Mouse (Mus musculus) erythroblast, embryonic 14.5 days (primary cell): ENCODE results near the gene Ralgapb. TPM values are rescaled to one million over a fixed set of nuclear protein-coding genes. Genes with fewer than 3 reads are reported as not detected.

Experiments used
- H3K27me3 ChIP-seq: 2 replicates; pipeline ENCODE4 v1.6.1; 2012; ENCODE audit warnings: inconsistent platforms; ENCODE audit not compliant: control insufficient read depth
- H3K36me3 ChIP-seq: 2 replicates; pipeline ENCODE4 v1.6.1; 2012; ENCODE audit warnings: mild to moderate bottlenecking, inconsistent platforms; ENCODE audit not compliant: control insufficient read depth
- H3K4me1 ChIP-seq: 2 replicates; pipeline ENCODE4 v1.6.1; 2012; ENCODE audit warnings: inconsistent platforms; ENCODE audit not compliant: control insufficient read depth
- H3K4me3 ChIP-seq: replicated peaks from 2 replicates; pipeline ENCODE3; 2012; ENCODE audit warnings: moderate library complexity, mild to moderate bottlenecking, inconsistent platforms
- H3K9me3 ChIP-seq: 2 replicates; pipeline ENCODE4 v1.6.1; 2012; ENCODE audit warnings: low read length, inconsistent platforms, mixed read lengths; ENCODE audit not compliant: control insufficient read depth
- GATA1 ChIP-seq: IDR thresholded peaks from 2 replicates; pipeline ENCODE4 v1.6.1; 2012; ENCODE audit warnings: low read length, inconsistent platforms, mixed read lengths
- TAL1 ChIP-seq: IDR thresholded peaks from 3 replicates; pipeline ENCODE4 v1.6.1; 2012; ENCODE audit warnings: low read length, inconsistent platforms, mixed read lengths
- polyA plus RNA-seq: library from polyadenylated mRNA; stranded (reverse); fragments of >175 nt; gene quantifications from 2 replicates; pipeline ENCODE4 v1.2.3, GENCODE M21; 2012

Ralgapb gene
- polyA plus RNA-seq, 1 experiment: 0.34 TPM

- Histone ChIP-seq H3K27me3 (no peaks in the 10 kb centered on the region), H3K4me1 (no peaks in the 10 kb centered on the region), H3K36me3 (peaks cover 14% of the 10 kb centered on the region), H3K4me3 (no peak overlapping the region), H3K9me3 (no peaks in the 10 kb centered on the region)
- TF ChIP-seq GATA1 (no peak), TAL1 (no peak)
Measured at GRCm38 (mm10) chr2:158503226-158503625, 93.6 kb downstream of the Ralgapb start.

GRCm38 (mm10) chr2:158503671-158504070 lies 94.0 kb downstream of the Ralgapb start:
- TF ChIP-seq GATA1: no peak
- no peak for TF ChIP-seq TAL1

DNA sequence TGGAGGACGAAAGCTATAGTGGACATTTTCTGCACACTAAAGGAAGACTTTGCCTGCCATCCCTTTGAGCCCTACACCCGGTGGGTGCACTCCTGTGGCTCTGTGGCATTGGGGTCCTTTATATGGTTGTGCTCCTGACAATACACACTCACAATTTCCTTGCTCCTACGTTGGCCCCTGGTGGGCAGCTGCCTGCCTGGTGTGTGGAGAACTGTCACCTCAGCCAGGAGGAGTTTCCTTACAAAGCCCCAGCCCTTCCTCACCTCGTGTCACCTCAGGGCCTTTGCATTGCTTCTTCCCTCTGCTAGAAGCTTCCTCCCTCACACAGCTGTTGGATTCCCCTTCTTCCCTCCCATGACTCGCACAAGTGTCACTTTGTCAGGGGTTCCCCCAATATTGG lies 96.8 kb downstream of the Ralgapb start:
- Histone ChIP-seq H3K9me3 (peaks cover 1% of the 10 kb centered on the region; the same call in 1 of the 2 replicates), H3K4me1 (no peaks in the 10 kb centered on the region), H3K36me3 (no peaks in the 10 kb centered on the region), H3K27me3 (no peaks in the 10 kb centered on the region), H3K4me3 (no peak overlapping the region)
- TF ChIP-seq GATA1: no peak
- TF ChIP-seq TAL1: no peak

More at GRCm38 (mm10) chr2:158503671-158504070, 94.0 kb downstream of the Ralgapb start:
- H3K4me3 ChIP-seq: no peak overlapping the region
- no peaks in the 10 kb centered on the region for H3K27me3 ChIP-seq
- H3K4me1 ChIP-seq: no peaks in the 10 kb centered on the region
- no peaks in the 10 kb centered on the region for H3K9me3 ChIP-seq
- peaks cover 10% of the 10 kb centered on the region for H3K36me3 ChIP-seq

DNA sequence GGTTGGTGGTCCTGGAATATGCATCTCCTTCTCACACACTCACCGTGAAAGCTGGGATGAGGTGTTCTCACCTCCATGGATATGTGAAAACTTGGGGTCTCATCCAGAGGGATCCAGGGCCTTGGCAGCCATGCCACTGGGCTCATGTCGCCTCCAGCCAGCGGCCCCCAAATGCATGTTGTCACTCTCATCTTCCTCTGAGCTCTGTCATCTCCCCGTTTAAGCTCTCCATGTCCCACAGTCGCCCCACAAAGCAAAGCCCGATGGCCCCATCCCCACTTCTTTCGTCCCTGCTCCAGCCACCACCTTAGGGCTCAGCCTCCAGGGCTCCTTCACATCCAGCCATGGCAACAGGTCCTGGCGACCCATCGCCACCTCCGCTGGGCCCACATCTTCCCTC lies 97.4 kb downstream of the Ralgapb start:
- TF ChIP-seq GATA1 (no peak), TAL1 (no peak)

GRCm38 (mm10) chr2:158510665-158511064 lies 101.0 kb downstream of the Ralgapb start:
- Histone ChIP-seq H3K9me3 (peaks cover 2% of the 10 kb centered on the region; the same call in 1 of the 2 replicates), H3K4me1 (no peaks in the 10 kb centered on the region), H3K36me3 (no peaks in the 10 kb centered on the region), H3K27me3 (no peaks in the 10 kb centered on the region), H3K4me3 (no peak overlapping the region)
- TF ChIP-seq GATA1 (no peak), TAL1 (no peak)

More for the DNA sequence above, 97.4 kb downstream of the Ralgapb start:
- no peaks in the 10 kb centered on the region for H3K4me1 ChIP-seq
- no peak overlapping the region for H3K4me3 ChIP-seq
- H3K9me3 ChIP-seq: peaks cover 2% of the 10 kb centered on the region; the same call in 1 of the 2 replicates
- H3K27me3 ChIP-seq: no peaks in the 10 kb centered on the region
- no peaks in the 10 kb centered on the region for H3K36me3 ChIP-seq

DNA sequence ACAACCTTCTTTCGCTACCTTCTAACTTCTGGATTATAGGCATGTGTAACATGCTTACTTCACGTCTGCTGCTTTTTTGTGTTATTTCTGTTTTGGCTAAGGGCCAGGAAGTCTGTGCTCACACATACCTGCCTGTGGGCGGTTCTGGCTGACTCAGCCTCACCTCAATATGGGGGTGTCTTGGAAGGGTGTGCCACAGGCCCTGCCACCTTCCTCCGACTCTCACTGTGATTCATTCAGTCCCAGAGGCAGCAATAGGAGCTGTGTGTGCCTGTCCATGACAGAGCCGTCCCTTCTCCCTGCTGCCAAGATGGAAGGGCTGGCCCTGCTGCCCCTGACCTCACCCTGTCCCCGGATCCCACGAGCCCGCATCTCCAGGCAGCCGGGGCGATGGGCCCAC lies 102.9 kb downstream of the Ralgapb start, which contains the start of gene Arhgap40:
Gene Arhgap40, plus strand, starts transcription at position 269 of the 400 bp plus-strand sequence.
- no peaks in the 10 kb centered on the region for H3K36me3 ChIP-seq
- H3K9me3 ChIP-seq: peaks cover 2% of the 10 kb centered on the region; the same call in 1 of the 2 replicates
- H3K27me3 ChIP-seq: no peaks in the 10 kb centered on the region
- H3K4me3 ChIP-seq: no peak within 1 kb of the TSS
- no peaks in the 10 kb centered on the region for H3K4me1 ChIP-seq
- TF ChIP-seq GATA1 (no peak), TAL1 (no peak)

DNA sequence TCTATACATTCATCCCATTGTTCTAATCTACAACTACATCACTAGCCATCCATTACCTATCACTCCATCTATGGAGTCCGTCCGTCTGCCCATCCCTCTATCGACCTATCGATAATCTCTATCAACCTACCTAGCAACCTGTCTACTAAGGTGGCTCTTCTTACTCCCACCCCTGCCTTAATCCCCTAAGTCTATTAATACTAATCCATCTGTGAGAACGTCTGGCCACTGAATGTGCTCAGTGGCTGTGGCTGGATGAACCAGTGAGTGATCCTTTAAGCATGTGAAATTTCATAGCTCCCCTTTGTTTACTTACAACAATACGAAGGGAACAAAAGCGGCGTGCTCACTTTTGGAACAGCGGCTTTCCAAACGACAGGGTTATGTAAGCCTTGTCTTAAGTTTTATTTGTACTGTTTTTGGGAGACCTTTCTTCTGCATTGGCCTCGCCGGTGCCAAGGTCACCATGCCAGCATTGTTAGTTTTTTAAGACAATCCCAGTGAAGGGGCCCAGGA lies 104.2 kb downstream of the Ralgapb start:
- H3K4me3 ChIP-seq: no peak overlapping the region
- H3K27me3 ChIP-seq: no peaks in the 10 kb centered on the region
- H3K4me1 ChIP-seq: no peaks in the 10 kb centered on the region
- TF ChIP-seq GATA1: no peak
- H3K36me3 ChIP-seq: no peaks in the 10 kb centered on the region
- peaks cover 2% of the 10 kb centered on the region; the same call in 1 of the 2 replicates for H3K9me3 ChIP-seq

- Histone ChIP-seq H3K4me3 (no peak overlapping the region), H3K4me1 (no peaks in the 10 kb centered on the region), H3K27me3 (no peaks in the 10 kb centered on the region), H3K9me3 (no peaks in the 10 kb centered on the region), H3K36me3 (no peaks in the 10 kb centered on the region)
- TF ChIP-seq TAL1 (no peak), GATA1 (no peak)
Measured at GRCm38 (mm10) chr2:158518583-158518982, 108.9 kb downstream of the Ralgapb start.

DNA sequence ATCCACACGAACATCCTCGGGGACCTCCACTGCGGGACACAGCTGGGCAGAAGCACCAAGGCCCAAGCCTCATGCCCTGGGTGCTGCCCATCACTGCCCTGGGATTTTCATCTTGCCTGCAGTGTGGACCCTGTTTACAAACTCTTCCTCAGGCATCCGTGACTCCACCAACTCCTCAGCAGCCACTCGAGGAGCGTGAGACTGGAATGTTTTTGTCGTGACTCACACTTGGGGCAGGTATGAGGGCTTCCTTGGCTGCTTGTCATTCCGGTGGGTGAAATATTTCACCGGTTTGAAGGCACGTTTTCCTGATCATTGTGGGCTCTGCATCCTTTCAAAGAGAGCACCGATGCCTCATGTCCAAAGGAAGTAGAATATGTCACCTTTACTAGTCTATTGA lies 109.4 kb downstream of the Ralgapb start:
- TF ChIP-seq GATA1: no peak
- no peak for TF ChIP-seq TAL1
- no peaks in the 10 kb centered on the region for H3K27me3 ChIP-seq
- no peaks in the 10 kb centered on the region for H3K36me3 ChIP-seq
- no peak overlapping the region for H3K4me3 ChIP-seq
- H3K9me3 ChIP-seq: no peaks in the 10 kb centered on the region
- H3K4me1 ChIP-seq: no peaks in the 10 kb centered on the region

- TF ChIP-seq GATA1 (no peak), TAL1 (no peak)
- Histone ChIP-seq H3K36me3 (no peaks in the 10 kb centered on the region), H3K9me3 (no peaks in the 10 kb centered on the region), H3K27me3 (no peaks in the 10 kb centered on the region), H3K4me3 (no peak overlapping the region), H3K4me1 (no peaks in the 10 kb centered on the region)
Measured at GRCm38 (mm10) chr2:158519800-158520199, 110.2 kb downstream of the Ralgapb start.
